Mouse (Mus musculus) cerebellum, adult 9-11 months (tissue): Measurements from ENCODE around the gene Nfs1.
"Not testable (repeated sequence)": the region's sequence is repeated elsewhere in the genome, so short reads cannot be mapped to it uniquely, and the experiment has no call there.

Experiments
- DNase-seq: peaks from one replicate; pipeline ENCODE4 v3.0.0; 2022

The Nfs1 gene

DNA sequence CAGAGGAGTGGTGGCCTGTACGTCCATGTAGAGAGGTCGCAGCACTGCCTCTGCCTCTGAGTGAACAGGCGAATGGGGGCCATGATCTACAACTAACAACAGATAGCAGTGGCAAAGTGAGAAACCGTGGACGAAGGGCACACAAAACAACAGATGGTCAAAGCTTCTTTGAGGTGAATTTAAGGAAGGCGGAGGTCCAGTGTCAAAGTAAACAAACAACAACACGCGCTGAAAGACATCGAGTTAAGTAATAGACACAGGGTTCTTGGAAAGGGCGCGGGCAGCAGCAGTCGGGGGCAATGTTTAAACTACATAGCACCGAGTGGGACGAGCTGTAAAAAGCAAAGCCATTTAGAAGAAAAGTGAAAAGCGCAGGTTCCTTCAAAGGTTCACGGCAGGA is 619 bp downstream of the Nfs1 start:
- DNase-seq, result no peak

DNA sequence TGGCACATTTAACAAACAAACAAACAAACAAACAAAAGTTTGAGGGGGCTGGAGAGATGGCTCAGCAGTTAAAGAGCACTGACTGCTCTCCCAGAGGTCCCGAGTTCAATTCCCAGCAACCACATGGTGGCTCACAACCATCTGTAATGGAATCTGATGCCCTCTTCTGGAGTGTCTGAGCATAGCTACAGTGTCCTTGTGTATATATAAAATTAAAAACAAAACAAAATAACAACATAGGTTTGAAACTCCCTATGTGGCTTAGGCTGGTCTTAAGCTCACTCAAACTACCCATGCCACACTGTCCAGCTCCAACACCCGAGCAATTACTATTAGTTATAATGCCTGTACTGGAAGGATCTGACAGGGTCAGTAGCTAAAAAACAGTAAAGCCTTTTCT is 1.2 kb downstream of the Nfs1 start:
- no peak for DNase-seq

DNA sequence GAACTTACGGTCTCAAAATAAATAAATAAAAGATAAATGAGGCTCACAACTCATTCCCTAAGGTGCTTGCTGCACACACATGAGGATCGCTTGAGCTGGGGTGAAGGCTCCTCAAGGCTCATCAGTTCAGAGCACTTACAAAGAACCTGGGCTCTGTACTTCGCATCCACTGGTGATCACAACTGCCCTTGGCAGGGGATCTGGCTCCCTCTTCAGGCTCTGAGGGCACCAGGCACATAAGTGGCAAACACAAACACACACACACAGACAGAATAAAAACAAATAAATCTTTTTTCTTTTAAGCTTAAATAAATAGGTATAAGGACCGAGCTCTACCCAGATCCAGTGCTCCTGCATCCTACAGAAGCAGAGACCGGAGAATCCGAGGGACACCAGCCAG is 8.3 kb downstream of the Nfs1 start:
- DNase-seq, result no peak

DNA sequence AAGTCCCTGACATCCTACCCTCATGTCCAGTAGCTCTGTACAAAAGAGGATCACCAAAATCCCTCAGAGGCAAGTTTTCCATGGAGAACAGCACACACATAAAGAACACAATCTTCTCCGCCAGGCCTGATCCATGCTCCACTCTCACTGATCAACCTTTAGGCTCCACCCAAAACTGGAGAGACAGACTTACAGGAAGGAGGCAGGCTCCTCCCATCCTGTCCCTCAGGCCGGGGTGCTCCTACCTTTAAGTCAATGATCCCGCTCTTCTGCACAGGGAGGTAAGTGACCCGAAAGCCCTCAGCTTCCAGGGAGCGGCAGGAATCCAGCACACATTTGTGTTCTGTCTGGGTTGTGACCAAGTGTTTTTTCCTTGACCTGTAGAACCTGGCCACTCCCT is 9.8 kb downstream of the Nfs1 start:
- DNase-seq, result no peak

DNA sequence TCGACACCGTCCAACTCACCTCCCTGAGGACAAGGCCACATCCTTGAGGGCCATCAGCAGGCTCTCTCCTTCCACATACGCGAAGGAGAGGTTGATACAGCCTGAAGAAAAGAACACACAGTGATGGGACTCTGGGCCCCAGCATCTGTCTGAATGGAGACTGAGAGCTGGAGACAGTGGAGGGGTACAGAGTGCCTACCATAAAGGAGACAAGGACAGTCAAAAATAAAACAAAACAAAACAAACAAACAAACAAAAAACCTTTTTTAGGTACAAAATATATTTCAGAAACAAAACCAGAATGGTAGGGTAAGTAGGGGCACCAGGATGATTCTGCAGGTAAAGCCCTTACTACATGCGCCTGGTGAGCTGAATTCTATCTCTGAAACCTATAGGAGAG is 17.0 kb downstream of the Nfs1 start, which contains the start of gene Gm28036:
Gm28036 (minus strand) TSS at position 101 of the 400 bp plus-strand sequence.
- DNase-seq, result no peak

DNA sequence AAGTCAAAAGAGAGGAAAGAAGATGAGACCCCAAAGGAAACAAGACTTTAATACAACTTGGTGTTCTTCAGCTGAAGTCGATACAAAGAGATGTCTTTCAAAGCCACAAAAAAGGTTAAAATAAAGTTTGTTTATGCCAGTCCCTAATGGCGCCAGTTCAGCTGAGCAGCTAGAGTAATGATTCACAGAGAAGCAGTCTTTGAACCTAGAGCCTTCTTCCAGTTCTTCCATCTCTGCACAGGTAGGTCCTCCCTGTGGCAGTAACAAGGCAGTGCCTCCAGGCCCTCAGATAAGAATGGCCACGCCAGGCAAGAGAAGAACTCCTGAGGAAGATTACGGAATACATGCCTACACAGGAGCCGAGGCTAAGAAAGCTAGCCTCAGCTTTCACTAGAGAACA is 20.3 kb downstream of the Nfs1 start:
- no peak for DNase-seq

DNA sequence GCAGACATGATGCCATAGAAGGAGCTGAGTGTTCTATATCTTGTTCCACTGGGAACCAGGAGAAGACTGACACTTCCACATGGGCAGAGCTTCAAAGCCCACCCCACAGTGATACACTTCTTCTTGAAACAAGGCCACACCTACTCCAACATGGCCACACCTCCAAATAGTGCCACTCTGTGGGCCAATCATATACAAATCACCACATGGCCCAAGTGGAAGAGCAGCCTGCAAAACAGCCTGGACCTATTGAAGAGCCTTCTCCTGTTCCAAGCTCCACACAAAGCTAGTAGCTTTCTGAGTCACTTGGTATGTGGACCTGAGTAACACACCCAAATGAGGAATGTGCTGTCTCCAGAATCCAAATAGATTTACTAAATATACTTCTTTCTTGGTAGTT is 24.4 kb downstream of the Nfs1 start:
- DNase-seq, result no peak

DNA sequence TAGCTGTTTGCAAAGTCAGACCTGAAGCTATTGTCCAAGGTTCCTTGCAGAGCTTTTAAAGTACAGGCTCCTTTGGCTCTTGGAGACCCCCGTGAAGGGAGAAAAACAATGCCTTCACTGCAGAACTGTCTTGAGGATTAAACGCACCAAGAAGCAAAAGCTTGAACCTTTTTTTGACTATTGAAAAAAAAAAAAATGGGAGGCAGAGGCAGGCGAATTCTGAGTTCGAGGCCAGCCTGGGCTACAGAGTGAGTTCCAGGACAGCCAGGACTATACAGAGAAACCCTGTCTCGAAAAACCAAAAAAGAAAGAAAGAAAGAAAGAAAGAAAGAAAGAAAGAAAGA is 31.9 kb downstream of the Nfs1 start:
- not testable (repeated sequence) for DNase-seq

DNA sequence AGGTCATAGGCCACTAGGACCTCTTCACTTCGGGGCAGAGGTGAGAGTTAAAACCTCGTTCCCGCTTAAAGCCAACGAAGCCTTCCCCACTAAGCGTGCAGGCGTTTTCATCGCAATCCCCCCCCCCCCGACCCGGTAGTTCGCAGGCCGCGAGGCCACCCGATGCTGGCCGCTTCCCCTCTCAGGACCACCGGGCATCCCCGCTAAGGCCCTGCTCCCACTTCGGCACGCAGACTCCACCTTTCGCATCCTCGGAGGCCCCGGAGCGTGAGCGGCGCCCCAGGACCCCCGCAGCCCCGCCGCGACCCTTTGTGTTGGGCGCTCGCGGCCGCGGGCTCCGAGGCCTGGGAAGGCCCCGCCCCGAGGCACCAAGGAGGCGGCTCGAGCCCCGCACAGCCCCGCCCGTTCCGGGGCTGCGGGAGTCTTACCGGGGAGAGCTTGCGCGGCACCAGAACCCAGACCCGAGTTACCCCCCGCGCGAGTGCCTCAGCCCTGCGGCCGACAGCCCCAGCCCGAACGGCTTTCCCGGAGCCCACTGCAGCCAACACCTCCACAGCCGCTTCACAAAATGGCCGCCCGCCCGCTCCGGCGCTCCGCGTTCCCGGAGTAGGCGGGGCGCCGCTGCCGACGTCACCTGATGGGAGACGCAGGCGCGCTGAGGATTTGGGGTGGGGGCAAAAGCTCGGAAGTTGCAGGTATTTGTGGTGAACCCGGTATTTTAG is 32.5 kb downstream of the Nfs1 start, which contains the start of the genes Cpne1 and Rbm12:
Cpne1 (minus strand) TSS at position 608 of the 722 bp plus-strand sequence.
Rbm12 (minus strand) TSS at position 621 of the 722 bp plus-strand sequence.
- DNase-seq, result peak; percentile 88

DNA sequence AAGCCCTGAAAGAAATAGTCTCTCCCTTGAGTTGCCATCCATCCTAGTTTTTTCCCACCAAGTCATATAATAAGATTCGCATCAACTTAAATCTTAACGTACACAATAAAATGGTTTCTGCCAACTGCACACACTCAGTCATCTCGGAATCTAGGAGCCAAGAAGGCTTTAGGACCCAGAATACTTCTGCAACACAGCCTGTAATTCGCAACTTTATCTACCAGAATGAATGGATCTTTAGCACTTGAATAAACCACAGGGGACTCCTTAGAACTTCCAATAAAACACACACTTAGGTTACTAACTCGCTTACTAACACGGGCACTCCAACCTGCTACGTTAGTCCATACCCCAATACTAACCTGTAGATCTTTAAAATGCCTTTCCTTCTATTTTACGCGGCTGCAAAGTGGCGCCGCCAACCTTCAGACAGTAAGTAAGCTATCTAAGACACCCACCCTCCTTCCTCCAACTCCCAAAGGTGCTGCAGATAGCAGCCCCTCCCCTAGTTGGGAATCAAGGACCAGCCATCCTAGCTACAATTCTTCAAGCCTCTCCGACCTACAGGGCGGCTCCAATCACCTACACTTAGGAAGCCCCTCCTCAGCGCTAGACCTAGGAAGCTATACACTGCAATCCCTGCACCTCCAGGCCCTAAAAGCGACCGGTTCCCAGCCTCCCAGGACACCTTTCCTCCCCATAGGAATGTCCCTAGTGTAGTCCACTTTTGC is 33.2 kb downstream of the Nfs1 start:
- peak; percentile 22 for DNase-seq

DNA sequence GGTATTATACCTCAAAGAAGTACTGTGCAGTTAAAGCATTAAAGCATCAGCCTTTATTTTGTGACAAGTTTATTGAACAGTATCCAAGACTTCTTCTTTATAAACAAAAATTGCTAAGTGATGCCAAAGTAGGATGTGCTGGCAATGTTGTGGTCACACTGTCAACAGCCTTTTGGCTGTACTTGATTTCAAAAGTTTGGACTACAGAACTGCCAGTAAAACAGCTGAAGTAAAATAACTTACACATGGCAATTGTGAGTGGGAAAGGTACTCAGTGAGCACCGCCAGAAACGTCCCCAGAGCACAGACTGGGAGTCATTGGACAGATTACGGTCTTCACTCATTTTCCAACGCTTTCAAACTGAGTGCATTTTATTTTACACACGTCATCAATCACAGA is 52.1 kb downstream of the Nfs1 start:
- no peak for DNase-seq

DNA sequence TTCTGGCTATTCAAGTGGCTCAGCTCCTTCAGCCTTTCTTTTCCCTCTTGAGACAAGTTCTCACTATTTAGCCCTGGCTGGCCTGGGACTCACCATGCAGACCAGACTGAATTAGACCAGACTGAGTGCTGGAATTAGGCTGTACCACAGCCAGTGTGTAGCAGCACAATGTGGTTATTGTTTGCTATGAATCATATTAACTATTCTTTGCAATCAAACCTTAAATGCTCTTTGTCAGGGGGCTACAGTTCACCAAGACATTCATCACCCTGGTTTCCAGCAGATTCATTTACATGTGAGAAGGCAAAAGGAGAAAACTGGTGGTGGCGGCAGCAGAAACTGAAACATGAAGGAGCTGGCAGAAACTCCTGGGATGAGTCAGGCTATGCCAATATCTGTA is 54.2 kb downstream of the Nfs1 start:
- DNase-seq, result no peak

DNA sequence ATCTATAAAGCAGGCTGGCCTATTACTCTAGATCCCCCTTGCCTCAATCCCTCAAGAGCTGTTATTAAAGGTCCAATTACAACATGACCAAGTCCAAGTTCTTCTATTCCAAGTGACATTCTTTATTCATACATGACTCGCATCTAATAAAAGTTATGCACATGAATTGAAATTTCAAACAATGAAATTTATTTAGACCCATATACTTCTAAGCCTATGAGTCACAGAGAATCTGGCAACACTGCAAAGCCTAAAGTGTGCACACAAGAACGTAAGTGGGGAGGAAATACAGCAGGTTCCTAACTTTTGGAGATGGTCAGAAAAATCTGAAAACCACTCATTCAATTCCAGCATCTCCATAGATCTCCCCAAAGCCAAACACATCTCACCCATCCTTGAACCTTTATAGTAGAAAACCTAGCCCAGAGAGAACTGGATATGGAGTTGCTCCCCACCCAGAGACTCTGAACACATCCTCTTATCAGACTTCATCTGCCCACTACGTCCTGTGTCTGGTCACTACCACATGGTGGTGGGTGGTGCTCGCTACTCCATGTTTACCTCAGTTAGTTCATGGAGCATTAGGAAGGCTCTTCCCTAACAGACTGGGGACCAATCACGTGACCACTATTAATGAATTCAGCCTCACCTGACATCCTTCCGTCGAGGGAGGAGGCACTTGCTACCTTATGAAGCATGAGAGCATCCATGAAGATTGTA is 56.4 kb downstream of the Nfs1 start:
- no peak for DNase-seq

DNA sequence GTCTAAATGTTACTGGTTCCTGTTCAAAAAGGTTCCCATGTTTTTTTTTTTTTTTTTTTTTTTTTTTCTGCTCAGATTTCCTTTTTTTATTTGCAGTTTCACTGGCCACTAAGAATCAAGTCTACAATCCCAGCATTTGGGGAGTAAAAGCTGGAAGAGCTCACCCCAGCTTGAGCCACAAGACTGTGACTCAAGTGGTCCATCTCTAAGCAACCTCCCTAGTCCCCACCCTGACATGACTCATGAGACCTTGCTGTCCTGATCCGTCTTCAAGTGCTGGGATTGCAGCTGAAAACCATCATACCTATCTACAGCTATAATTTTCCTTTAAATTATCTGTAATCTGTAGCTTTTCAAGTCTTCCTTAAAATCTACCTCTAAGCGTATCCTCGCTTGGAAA is 59.4 kb downstream of the Nfs1 start:
- no peak for DNase-seq

DNA sequence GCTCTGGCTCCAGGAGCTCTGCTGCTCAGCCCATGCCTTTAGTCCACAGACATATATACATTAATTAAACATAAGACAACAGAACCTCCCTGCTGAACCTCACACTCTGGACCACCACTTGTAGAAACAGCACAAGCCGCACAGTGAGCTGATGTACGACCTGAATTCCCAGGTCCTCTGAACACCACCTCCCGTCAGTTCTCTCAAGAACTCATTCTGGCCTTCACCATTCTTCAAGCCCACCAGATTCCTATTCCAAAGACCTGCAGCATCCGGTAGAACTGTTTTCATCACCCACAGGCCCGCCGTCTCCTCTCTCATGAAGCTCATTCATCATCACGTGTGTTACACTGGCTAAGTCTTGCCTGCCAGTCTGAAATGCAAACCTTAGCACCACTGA is 63.6 kb downstream of the Nfs1 start:
- DNase-seq, result no peak

DNA sequence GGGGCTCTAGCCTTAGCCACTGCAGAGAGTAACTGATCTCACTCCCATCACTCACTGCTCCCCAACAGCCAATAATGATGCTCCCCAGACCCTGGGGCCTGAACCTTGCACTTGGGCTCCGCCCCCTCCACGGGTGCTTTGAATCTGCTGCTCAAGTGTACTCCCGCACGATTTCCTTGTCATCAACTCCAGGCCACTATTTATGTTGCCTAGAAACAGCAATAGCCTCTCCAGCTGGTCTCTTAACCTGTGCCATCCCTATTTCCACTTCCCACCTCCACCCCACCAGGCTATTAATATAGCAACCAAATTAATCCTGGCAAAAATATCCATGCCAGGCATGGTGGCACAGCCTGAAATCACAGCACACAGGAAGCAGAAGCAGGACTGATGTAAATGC is 64.3 kb downstream of the Nfs1 start:
- peak; percentile 58 for DNase-seq

DNA sequence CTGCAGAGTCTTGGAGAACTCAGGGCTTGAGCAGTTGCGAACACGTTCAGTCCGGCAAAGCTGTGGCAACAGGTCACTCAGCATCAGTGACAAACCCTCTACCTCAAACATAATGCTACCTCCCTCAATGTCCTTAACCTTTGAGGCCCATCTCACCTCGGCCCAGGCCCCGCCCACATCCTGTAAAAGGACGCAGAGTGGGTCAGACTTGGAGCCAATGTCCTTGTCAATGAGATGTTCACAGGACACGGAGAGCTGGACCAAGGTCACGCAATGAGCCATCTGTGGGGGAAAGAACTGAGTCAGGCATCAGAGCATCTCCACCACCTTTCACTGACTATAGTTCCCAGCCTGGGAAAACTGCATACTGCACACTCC is 64.8 kb downstream of the Nfs1 start:
- DNase-seq, result no peak

DNA sequence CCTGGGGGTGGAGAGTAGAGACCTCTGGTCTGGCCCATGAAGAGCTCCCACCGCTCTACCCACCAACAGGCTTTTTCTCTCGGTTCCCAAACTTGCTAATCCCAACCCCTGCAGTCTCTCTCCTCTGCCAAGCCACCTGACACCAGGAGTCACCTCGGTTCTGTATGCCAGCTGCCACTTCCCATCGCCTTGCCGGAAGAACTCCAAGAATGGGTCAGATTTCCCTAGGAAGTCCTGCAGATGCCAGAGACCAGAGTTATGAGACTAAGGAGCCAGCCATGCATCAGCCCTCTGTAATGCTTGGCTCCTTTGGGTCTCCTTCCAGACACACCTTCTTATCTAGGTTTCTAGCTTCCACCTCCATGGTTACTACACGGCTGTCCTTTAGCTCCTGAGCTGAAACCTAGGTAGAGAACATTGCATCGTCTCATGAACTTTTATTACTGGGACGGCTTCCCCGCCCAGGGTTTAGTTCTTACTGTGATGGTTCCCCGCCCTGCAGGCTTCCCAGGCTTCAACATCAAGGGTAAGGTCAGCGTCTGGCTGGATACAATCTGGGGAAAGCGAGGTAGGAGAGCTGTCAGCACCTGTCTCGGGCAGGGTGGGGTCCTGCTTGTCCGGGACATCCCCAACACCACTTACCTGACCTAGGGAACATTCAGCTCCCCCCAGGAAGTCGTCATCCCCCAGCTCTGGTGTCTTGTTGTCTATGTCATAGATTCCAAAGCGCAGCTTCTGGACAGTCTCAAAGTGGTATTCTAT is 65.4 kb downstream of the Nfs1 start:
- no peak for DNase-seq

DNA sequence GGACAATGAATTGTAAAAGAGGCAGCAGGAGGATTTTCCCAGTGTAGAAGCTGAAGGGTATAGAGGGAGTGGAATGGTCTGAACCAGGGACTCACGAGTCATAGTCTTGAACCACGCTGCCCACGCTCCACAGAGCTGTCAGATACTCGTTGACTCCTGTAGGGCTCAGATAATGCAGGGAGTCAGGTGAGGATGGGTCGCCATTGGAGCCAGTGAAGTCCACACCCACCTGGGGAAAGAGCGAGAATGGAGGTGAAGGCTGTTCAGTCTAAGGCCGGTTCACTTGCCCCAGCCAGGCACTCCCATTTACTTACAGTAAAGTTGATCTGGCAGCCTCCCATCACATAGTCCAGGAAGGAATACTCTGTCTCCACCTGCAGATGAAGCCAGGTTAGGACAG is 66.5 kb downstream of the Nfs1 start:
- DNase-seq, result no peak

DNA sequence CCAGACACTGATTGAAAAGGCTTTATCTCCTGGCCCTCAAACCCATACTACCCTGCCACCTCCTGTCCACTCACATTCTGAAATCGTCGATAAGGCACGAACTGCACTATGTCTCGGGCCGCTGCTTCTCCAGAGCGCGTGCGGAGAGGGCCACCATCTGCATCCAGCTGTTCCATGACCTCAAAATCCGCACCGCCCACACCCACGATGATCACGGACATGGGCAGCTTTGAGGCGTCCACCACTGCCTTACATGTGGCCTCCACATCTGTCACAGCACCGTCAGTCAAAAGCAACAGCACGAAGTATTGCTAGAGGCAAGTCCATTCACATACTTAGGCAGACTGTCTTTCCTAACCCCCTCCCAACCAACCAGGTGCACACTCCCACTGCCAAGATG is 70.3 kb downstream of the Nfs1 start:
- DNase-seq, result no peak
